Mouse (Mus musculus): Measurements from ENCODE around the gene Lipo3. TPM values are rescaled to one million over a fixed set of nuclear protein-coding genes. Genes with fewer than 3 reads are reported as not detected.
"Not testable (repeated sequence)": the region's sequence is repeated elsewhere in the genome, so short reads cannot be mapped to it uniquely, and the experiment has no call there.

Gene Lipo3
- polyA plus RNA-seq (2015; fragmentation: Nextera tagmentation; extraction: Ambion mirVana): 20.9 and 21.9 TPM in 2 replicates

DNA sequence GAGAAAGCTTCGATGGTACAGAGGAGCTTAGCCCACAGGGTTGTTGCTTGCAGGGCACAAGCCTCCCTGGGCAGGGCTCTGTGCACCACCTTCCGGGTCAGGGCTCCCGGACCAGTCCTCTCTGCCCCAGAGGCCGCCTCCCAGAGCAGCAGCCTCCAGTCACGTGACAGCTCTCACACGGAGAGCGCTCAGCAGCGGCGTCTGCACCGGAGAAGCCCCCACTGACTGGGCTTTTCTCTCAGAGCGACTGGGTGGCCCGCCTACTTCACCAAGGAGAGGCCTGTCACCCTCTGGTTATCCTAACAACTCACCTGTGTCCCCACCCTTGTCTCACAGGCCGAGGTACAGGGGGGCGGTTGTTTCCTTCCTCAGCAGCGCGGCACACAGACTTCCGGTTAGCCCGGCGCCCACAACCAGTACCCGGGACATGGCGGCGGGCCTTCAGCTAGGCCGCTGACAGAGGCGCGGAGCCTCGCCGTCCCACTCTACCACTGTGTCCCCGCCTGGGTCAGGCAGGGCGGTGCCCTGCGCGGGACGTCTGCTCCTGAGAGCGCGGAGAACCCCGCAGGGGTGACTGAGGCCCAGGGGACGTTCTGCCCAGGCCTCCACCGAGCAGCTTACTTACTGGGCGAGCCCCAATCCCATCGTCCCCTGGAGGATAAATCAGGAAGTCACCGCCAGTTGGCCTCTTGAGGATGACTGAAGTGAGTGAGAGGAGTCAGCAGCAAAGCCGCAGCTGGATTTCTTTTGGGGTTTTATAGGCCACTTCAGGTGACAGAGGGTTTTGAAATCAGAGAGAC, at the start of gene Lipo3:
Gene Lipo3 (minus strand): TSS at position 665 of the 800 bp plus-strand sequence.
- H3K4me2 ChIP-seq (ENCODE audit: low read length); H3K9me3 ChIP-seq (replicated peaks; ENCODE audit: low read length); H3K27me3 ChIP-seq (ENCODE audit: insufficient read depth, low read length); H3K9ac ChIP-seq (ENCODE audit: low read depth, low read length); H3K27ac ChIP-seq; H3K4me3 ChIP-seq (replicated peaks; ENCODE audit: low read depth, low read length); H3K36me3 ChIP-seq (ENCODE audit: insufficient read depth, low read length); DNase-seq (ENCODE audit: low spot score); H3K4me1 ChIP-seq (replicated peaks; ENCODE audit: insufficient read depth, low read length): not testable (repeated sequence)
- 35% methylated on average over 12 of the region's 41 CpGs for WGBS
- ATAC-seq (replicated peaks; ENCODE audit: low FRiP score, low read depth): peak; percentile 89

DNA sequence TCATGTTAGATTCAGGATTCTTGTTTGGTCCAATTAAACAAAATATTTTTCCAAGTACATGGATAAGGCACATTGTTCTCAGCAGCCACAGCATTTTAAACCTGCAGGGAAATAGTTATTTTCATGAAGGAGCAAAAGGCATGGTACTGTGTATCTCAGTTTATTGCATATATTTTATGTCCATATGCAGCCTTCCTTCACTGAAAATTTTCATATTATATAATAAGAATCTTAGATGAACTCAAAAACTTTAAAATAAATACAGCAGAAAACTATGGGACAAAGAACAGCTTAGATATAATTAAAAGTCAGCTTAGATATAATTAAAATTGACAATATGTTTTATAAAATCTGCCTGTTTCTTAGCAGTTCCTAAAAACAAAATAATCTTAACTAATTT, 25.6 kb upstream of the Lipo3 start, which contains the start of gene Lipo1:
Gene Lipo1 (minus strand): TSS at position 101 of the 400 bp plus-strand sequence.
- not testable (repeated sequence) for DNase-seq (ENCODE audit: low spot score); H3K36me3 ChIP-seq (ENCODE audit: insufficient read depth, low read length); ATAC-seq (replicated peaks; ENCODE audit: low FRiP score, low read depth); H3K9me3 ChIP-seq (replicated peaks; ENCODE audit: low read length); H3K4me1 ChIP-seq (replicated peaks; ENCODE audit: insufficient read depth, low read length); H3K4me3 ChIP-seq (replicated peaks; ENCODE audit: low read depth, low read length); H3K27me3 ChIP-seq (ENCODE audit: insufficient read depth, low read length); H3K27ac ChIP-seq; H3K9ac ChIP-seq (ENCODE audit: low read depth, low read length); H3K4me2 ChIP-seq (ENCODE audit: low read length)

DNA sequence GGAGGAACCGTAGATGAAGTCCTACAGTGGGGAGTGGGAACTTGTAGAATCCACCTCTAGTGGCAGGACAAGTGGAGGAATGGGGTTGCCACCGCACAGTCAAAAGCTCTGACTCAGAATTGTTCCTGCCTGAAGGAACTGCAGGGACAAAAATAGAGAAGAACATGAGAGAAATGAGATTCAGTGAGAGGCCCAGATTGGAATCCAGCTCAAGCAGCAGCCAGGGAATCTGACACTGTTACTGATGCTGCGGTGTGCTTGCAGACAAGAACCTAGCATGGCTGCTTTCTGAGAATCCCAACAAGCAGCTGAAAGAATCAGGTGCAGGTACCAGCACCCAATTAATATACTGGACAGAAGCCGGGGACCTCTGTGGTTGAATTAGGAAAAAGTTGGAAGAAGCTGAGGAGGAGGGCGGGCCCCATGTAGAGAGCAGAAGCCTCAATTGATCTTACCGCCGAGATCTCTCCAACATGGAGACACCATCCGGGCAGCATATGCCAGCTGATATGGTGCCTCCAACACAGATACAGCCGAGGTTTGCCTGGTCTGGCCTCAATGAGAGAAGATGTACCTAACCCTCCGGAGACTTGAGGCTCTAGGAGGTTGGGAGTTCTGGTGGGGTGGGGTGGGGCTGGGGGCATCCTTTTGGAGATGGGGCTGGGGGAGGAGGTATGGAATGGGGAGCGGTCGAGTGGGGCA, 25.0 kb upstream of the Lipo3 start:
- Histone ChIP-seq H3K9ac (ENCODE audit: low read depth, low read length) (no peak overlapping the region), H3K4me3 (replicated peaks; ENCODE audit: low read depth, low read length) (no peak overlapping the region), H3K4me1 (replicated peaks; ENCODE audit: insufficient read depth, low read length) (no peaks in the 10 kb centered on the region), H3K27me3 (ENCODE audit: insufficient read depth, low read length) (no peaks in the 10 kb centered on the region), H3K9me3 (replicated peaks; ENCODE audit: low read length) (no peaks in the 10 kb centered on the region), H3K27ac (no peak overlapping the region), H3K36me3 (ENCODE audit: insufficient read depth, low read length) (no peaks in the 10 kb centered on the region), H3K4me2 (ENCODE audit: low read length) (no peak overlapping the region)
- DNase-seq (ENCODE audit: low spot score): no peak
- no peak; the same call in 1 of the 2 replicates for ATAC-seq (replicated peaks; ENCODE audit: low FRiP score, low read depth)
- no peak for TF ChIP-seq CTCF (IDR thresholded peaks at IDR 0.05; ENCODE audit: low read depth)
- WGBS: 90% methylated on average over 12 of the region's 12 CpGs

DNA sequence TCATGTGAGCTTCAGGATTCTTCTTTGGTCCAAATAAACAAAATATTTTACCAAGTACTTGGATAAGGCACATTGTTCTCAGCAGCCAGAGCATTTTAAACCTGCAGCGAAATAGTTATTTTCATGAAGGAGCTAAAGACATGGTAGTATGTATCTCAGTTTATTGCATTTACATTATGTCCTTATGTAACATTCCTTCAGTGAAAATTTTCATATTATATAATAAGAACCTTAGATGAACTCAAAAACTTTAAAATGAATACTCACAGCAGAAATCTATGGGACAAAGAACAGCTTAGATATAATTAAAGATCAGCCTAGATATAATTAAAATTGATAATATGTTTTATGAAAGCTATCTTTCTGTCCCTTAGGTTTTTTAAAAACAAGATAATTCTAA, 10.5 kb downstream of the Lipo3 start, which contains the start of gene Lipo2:
Gene Lipo2 (minus strand): TSS at position 101 of the 400 bp plus-strand sequence.
- not testable (repeated sequence) for H3K27me3 ChIP-seq (ENCODE audit: insufficient read depth, low read length); H3K4me1 ChIP-seq (replicated peaks; ENCODE audit: insufficient read depth, low read length); ATAC-seq (replicated peaks; ENCODE audit: low FRiP score, low read depth); H3K27ac ChIP-seq; DNase-seq (ENCODE audit: low spot score); H3K4me3 ChIP-seq (replicated peaks; ENCODE audit: low read depth, low read length); H3K36me3 ChIP-seq (ENCODE audit: insufficient read depth, low read length); H3K4me2 ChIP-seq (ENCODE audit: low read length); H3K9ac ChIP-seq (ENCODE audit: low read depth, low read length); H3K9me3 ChIP-seq (replicated peaks; ENCODE audit: low read length)
- WGBS: 96% methylated on average over 1 of the region's 1 CpGs

DNA sequence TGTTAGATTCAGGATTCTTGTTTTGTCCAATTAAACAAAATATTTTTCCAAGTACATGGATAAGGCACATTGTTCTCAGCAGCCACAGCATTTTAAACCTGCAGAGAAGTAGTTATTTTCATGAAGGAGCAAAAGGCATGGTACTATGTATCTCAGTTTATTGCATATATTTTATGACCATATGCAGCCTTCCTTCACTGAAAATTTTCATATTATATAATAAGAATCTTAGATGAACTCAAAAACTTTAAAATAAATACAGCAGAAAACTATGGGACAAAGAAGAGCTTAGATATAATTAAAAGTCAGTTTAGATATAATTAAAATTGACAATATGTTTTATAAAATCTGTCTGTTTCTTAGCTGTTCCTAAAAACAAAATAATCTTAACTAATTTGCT, 136.6 kb downstream of the Lipo3 start, which contains the start of gene Gm8978:
Gene Gm8978 (minus strand): TSS at position 101 of the 400 bp plus-strand sequence.
- not testable (repeated sequence) for H3K4me1 ChIP-seq (replicated peaks; ENCODE audit: insufficient read depth, low read length); H3K9me3 ChIP-seq (replicated peaks; ENCODE audit: low read length); H3K4me3 ChIP-seq (replicated peaks; ENCODE audit: low read depth, low read length); H3K36me3 ChIP-seq (ENCODE audit: insufficient read depth, low read length); H3K27ac ChIP-seq; H3K4me2 ChIP-seq (ENCODE audit: low read length); ATAC-seq (replicated peaks; ENCODE audit: low FRiP score, low read depth); H3K9ac ChIP-seq (ENCODE audit: low read depth, low read length); H3K27me3 ChIP-seq (ENCODE audit: insufficient read depth, low read length); DNase-seq (ENCODE audit: low spot score)

DNA sequence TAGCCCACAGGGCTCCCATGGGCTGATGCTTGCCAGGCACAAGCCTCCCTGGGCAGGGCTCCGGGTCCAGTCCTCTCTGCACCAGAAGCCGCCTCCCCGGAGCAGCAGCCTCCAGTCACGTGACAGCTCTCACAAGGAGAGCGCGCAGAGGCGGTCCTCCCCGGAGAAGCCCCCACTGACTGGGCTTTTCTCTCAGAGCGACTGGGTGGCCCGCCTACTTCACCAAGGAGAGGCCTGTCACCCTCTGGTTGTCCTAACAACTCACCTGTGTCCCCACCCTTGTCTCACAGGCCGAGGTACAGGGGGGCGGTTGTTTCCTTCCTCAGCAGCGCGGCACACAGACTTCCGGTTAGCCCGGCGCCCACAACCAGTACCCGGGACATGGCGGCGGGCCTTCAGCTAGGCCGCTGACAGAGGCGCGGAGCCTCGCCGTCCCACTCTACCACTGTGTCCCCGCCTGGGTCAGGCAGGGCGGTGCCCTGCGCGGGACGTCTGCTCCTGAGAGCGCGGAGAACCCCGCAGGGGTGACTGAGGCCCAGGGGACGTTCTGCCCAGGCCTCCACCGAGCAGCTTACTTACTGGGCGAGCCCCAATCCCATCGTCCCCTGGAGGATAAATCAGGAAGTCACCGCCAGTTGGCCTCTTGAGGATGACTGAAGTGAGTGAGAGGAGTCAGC, 172.0 kb downstream of the Lipo3 start:
- not testable (repeated sequence) for H3K36me3 ChIP-seq (ENCODE audit: insufficient read depth, low read length); H3K27ac ChIP-seq; H3K4me1 ChIP-seq (replicated peaks; ENCODE audit: insufficient read depth, low read length); H3K27me3 ChIP-seq (ENCODE audit: insufficient read depth, low read length); H3K9me3 ChIP-seq (replicated peaks; ENCODE audit: low read length)
- DNase-seq (ENCODE audit: low spot score) (peak; percentile 75), ATAC-seq (replicated peaks; ENCODE audit: low FRiP score, low read depth) (peak; percentile 98)
- 4% methylated on average over 10 of the region's 38 CpGs for WGBS
- Histone ChIP-seq H3K9ac (ENCODE audit: low read depth, low read length) (peak overlapping the region; percentile 53; the same call in 1 of the 2 replicates), H3K4me2 (ENCODE audit: low read length) (peak overlapping the region; percentile 49), H3K4me3 (replicated peaks; ENCODE audit: low read depth, low read length) (peak overlapping the region; percentile 22)

DNA sequence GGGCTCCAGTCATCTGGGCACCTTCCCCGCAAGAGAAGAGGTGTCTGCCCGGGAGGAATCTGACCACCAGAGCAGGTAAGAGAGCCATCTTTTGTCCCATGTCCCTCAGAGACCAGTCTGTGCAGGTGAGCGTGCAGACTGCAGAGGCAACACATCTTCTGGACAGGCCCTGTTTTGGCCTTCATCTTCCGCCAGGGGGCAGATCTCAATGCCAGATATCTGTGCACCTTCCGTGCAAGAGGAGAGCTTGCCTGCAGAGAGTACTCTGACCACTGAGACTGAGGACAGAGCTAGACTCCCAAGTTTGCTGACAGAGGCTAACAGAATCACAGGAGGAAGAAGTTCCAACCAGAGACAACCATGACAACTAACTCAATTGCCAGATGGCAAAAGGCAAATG, 193.2 kb downstream of the Lipo3 start:
- not testable (repeated sequence) for H3K4me2 ChIP-seq (ENCODE audit: low read length); H3K9ac ChIP-seq (ENCODE audit: low read depth, low read length); ATAC-seq (replicated peaks; ENCODE audit: low FRiP score, low read depth); H3K9me3 ChIP-seq (replicated peaks; ENCODE audit: low read length); H3K36me3 ChIP-seq (ENCODE audit: insufficient read depth, low read length); H3K27me3 ChIP-seq (ENCODE audit: insufficient read depth, low read length); H3K27ac ChIP-seq; H3K4me3 ChIP-seq (replicated peaks; ENCODE audit: low read depth, low read length); DNase-seq (ENCODE audit: low spot score); H3K4me1 ChIP-seq (replicated peaks; ENCODE audit: insufficient read depth, low read length)
- WGBS: 82% methylated on average over 5 of the region's 5 CpGs
